Mouse (Mus musculus): ENCODE measurements at regions not wholly inside any gene's neighbourhood (a gene's known extent, or its start where the extent isn't known, plus 50 kb on each side); places are given as distances from the start of the nearest gene placed in this dataset.

DNA sequence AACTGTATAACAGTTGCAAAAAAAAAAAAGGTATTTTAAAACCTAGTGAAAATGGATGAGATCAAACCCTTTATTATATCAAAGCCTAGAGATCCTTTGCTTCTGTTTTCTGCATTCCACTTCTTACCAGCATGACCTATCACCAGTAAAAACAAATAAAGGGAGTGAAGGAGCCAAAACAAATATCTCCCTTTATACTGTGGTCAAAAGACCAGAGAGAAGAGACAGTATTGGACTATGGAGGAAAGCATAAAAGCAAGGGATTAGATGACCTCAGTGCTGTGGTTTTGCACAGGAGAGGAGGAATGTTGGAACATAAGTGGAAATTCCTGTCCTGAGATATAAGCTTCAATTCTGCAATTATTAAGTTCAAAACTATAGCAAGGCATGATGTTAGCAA is 307.0 kb upstream of the Thbs1 start:
- TF ChIP-seq CTCF (IDR thresholded peaks at IDR 0.05) (no peak), POLR2A (IDR thresholded peaks at IDR 0.05; ENCODE audit: insufficient read depth, low read depth, low read length) (no peak)
